Mouse (Mus musculus) ovary, postnatal 36 days (tissue): Measurements from ENCODE around the gene Ccser2.
A peak's percentile ranks its signal among the peaks of the same experiment; 100 is the strongest.

Experiments used
- DNase-seq: peaks from one replicate; pipeline ENCODE4 v3.0.0; 2022; ENCODE audit warnings: low spot score, mixed read lengths

The Ccser2 gene

GRCm38 (mm10) chr14:36937941-36938340 is 30.6 kb downstream of the Ccser2 start:
- no peak for DNase-seq

DNA sequence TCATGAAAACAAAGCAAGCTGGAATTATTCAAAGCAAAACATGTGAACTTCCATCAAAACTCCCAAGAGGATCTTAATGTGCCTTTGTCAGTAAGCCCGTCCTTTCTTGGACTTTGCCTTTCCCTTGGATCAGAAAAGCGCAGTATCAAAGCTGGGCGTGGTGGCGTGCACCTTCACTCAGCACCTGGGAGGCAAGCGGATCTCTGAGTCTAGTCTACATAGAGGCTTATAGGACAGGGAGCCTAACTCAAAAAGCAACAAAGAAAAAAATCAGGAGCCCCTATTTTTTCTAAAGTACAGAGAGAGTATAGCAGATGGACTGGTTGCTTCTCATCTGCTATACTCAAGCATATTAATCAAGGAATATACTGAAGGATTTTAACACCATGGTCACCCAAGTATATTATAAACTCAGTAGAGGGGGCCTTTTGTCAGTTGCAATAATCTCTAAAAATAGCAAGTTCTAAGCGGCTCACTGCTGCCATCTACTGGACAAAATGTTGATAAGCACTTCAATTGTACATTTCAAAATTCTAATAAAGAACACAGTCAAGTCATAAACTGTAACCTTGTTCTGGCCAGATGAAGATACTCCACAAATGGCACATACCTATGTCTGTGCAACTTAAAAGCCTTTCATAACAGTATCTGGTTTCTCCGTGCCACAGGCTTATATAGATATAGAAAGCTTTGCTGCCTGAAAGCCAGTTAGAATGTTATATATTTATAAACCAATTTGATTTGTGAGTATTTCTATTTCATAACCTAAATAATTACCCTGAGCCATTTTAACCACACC is 31.3 kb downstream of the Ccser2 start:
- DNase-seq, result no peak

DNA sequence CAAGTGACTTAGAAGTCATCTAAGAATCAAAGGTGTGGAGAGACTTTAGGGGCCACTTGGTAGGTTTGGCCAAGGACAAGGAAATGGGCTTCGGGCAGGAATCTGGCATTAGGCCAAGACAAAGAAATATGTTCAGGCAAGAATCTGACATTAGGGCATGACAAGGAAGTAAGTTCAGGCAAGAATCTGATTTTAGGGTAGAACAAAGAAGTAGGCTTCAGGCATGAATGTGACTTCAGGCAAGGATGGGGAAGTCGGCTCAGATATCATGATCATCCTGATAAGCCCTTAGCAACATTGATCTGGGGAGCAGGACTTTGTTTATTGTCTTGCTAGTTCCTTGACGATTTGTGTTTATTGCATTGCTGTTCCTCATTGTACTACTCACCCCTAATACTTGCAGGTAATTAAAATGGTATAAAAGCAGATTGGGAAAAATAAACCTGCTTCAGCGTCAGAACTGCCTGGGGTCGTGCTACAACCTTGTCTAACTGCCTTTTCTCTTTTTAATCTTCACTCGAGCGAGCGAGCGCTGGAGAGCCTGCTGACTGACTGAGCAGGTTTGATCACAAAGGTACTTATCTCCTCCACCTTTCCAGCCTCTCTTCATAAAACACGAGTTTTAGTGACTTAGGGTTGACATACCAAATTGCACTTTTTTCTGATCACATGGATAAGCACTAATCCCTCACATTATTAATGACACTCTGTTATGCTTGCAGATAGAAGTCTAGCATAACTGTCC is 35.8 kb downstream of the Ccser2 start:
- DNase-seq, result no peak

- no peak for DNase-seq
These were observed 36.5 kb downstream of the Ccser2 start for GRCm38 (mm10) chr14:36932038-36932437.

DNA sequence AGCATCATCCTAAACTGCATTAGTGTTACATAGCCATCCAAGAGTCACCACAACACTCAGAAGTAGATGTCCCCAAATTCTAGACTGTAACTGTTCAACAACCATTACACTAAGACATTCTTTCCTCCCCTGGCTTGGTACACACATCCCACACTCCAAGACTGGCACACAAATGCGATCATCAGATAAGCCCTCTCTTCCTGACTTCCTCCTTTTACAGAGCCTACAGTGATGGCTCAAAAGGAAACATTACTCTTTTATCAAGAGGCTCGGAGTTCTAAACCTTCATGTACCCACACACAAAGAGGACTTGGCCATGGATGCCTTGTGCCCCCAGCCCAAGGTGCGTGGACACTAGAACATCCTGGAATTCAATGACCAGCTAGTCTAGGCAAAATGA is 45.2 kb downstream of the Ccser2 start:
- no peak for DNase-seq

- no peak for DNase-seq
These were observed 47.1 kb downstream of the Ccser2 start for GRCm38 (mm10) chr14:36921346-36922049.

DNA sequence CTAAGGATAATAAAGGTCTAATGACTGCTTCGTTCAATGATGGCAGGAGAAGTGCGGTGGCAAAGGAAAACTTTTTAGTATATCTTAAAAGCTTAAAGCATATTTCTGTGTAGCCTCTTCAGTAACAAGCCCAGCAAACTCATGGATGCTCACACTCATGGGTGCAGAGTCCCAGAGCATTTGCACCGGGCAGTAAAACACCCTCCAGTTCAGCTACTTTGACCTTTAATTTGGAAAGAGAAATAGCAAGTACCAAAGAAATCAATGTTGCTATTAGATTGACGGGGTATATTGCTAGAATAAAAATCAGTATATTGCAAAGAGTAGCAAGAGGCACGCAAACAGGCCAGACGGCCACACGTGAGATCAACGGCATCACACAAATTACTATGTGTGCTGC is 48.7 kb downstream of the Ccser2 start:
- no peak for DNase-seq

- peak; percentile 71 for DNase-seq
These were observed 49.4 kb downstream of the Ccser2 start for GRCm38 (mm10) chr14:36919146-36919545.

DNA sequence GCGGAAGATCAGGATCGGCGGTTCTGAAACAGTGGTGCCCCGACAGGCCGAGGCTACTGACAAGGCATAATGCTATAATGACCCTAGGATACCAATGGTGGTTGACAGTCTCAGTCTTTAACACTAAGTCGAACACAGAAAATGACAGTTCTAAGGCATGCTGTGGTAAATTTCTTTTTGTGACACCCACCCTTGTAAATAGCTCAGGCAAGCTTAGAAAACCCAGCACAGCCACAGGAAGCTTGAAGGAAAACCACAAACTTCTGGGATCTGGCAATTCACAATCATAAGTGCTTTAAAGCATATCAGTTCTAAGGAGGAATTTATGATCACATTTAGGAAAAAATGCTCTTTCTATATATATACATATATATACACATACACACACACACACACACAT is 53.4 kb downstream of the Ccser2 start:
- DNase-seq, result no peak

DNA sequence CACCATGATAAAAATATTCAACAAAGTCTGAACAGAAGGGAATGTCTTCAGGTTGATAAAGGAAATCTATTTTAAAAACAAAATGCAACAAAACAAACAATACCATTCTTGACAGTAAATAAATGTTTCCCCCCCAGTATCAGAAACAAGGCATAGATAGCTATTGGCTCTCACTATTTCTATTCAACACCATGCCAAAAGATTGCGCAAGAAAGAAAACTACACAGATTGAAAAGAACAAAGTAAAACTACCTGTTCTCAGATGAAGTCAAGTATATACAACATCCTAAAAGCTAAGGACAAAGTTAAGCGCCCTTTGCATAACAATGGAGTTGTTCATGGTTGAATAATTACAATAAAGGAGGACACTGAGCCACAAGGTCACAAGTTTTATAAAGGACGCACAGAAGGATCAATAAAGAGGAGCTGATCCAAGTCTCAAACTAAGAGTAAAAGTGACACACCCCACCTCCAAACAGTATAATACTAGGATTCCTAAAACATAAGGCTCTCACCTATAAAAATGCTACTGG is 54.0 kb downstream of the Ccser2 start:
- DNase-seq, result no peak

DNA sequence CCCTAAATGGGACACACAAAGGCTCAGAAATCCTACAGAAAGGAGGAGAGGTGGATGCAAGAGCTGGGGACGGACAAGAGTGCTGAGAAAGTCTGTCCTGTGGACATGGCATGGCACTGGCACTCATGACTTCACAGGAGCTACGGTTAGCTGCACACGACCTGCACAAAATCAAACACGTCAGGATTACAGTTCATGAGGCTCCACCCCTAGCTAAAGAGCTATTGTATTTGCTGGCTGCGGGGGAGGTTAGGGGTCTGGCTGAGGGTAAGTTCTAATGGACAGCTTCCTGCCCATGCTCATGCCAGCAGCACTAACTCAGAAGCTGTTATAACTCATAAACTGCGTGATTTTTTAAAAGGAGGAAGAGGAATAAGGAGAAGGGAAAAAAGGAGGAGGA is 56.8 kb downstream of the Ccser2 start:
- no peak for DNase-seq

DNA sequence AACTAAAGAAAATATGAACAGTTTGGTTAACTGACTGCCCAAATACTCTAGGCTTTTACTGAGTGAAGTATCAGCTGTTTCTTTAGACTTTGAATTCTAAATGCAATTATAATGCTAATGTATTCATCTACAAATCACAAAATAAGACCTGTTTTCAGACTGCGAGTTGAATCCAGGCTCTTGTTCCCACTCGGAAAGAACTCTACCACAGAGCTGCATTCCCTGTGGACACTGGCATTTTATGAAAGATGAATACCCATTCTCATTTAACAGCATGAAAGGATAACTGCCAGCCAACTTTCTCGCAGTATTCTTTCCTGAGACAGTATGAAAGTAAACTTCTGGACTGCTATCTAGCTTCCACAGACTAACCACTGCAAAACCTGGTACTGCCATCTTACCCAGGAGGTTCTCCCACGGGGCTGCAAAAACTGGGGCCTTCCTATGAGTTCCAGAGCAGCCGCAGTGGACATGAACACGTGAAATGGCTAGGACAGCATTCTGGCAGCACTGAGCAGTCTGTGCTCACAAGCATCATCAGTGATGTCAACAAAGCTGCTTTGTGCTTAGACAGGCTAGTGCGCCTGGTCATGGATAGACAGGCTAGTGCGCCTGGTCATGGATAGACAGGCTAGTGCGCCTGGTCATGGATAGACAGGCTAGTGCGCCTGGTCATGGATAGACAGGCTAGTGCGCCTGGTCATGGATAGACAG is 62.6 kb downstream of the Ccser2 start:
- no peak for DNase-seq

DNA sequence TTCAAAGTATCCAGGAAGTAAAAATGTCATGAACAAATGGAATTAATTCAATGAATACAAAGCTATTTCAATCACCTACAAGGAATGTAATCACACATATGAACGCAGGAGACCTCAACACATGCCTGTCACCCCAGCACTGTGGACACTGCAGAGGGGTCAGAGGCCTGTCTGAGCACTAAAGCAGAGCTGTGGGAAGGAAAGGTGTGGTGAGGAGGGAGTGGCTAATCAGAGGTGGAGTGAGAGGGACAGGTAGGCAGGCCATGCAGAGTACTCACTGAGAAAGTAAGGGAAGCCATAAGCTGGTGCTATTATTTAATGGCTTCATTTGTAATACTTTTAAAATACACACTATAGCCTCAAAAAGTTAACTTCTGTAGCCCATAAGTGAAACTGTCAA is 64.4 kb downstream of the Ccser2 start:
- no peak for DNase-seq

GRCm38 (mm10) chr14:36900883-36901282 is 67.7 kb downstream of the Ccser2 start:
- no peak for DNase-seq

DNA sequence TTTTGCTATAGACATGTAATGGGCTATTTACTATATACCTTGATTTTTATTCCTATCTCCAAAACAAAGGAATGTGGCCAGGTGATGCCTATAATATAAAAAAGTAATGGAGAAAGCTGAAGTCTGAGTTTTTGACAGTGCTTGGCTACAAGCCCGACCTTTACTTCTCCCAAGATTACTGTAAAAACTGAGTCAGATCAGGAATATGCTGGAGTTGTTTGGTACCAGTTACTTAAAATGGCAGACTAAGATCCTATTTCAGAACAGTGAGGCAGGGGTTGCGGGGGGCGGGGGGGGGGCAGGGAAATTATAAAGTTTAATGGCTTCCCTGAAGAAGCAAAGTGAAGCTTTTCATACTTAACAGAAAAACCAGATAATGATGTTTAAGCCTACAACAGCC is 73.9 kb downstream of the Ccser2 start:
- no peak for DNase-seq

GRCm38 (mm10) chr14:36892762-36893358 is 75.7 kb downstream of the Ccser2 start:
- DNase-seq, result peak; percentile 32

DNA sequence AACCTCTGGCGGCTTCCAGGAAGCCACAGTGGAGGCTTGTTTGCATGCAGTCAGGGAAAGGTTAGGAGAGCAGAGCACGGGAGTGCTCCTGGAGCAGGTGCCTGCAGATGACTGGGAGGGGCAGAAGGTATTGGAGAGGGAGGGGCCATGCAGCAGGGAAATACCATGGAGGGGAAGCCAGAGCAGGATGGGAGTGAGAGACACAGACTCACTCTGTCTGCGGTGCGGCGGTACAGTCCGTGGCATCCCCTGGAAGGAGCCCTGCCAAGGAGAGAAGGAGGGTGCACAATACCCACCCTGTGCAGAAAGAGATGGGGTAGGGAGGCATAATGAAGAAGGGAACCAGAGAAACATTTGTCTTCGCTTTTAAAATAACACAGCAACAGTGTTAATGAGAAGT is 78.4 kb downstream of the Ccser2 start:
- DNase-seq, result no peak

DNA sequence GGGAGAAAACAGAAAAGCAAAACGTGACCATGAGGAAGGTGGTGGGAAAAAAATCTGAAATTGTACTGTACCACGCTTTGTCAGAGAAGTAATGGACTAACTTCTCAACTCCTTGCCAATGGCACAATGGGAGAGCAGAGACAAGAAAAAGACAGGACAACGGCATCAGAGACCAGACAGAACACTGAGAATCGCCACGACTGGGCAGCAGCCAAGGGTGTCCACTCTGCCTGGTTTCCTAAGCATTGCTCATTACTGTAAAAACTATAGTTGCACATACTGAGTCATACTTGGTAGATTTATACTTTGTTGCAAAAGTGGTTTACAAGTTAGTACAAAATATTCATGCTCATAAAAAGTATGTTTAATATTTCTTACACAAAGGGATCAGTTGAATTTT is 82.9 kb downstream of the Ccser2 start:
- no peak for DNase-seq

GRCm38 (mm10) chr14:36885117-36885516 is 83.5 kb downstream of the Ccser2 start:
- no peak for DNase-seq

DNA sequence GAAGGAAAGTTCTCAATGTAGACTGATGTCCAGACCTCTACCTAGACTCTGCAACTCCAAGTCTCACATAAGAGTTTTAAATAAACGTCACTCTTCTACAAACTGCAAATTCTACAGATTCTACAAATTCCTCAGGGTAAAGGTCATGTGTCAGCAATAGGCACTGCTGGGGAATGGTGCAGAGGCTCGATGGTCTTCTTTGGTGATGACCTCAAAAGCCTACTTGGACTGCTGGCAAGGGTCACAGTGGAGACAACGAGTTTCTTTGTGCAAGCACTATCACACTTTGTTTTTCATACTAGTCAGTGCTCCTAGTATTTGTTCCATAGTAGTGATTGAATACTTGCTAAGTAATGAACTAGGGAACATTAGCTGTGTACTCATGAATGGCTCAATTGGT is 85.0 kb downstream of the Ccser2 start:
- DNase-seq, result no peak

DNA sequence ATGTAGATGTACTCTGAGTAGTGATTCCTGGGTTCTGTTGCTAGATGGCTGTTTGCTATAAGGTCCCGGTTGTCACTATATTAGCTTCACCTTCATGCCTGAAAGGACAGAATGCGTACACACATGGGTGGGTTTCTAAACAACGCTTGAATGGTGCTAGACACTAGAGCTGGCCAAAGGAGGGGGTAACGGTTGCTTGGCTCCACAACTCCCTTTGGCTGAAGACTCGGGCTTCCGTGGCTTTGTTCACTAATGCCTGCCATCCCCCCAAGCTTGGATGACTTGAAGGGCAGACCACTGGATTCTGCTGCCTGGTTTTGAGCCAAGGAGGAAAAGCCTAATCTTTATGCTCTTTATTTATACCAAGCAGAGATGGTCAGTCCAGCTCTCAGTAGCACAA is 98.3 kb downstream of the Ccser2 start:
- no peak for DNase-seq
